ENCODE assay signal across 21 mouse cellular contexts in the genomic region with DNA sequence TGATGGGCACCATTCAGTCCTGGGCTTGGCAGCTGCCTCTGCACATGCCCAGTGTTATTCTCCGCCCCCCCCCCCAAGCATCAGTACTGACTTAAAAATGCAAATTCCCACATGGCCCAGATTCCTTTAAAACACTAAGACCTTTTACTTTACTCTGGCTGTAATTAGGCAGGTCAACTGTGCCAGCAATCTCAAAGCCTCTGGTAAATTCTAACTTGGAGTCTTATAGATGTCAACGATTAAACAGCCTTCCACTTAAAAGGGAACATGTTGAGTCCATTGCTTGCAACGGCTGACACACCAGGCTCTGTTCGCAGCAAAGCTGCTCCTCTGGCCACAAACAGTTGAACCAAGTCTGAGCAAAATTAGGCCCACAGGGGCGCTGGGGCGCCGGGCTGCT. TPM values are rescaled to one million over a fixed set of nuclear protein-coding genes. Genes with fewer than 3 reads are reported as not detected.
DNase-seq lines count a peak whose midpoint lies in the region; ATAC-seq lines count a peak whose summit lies in the region.
"Had no signal": no experiment of that assay in that cellular context is flagged by ENCODE, and none has a peak within 500 bp of the region (broad histone marks: within the 10 kb centered on the region; RNA-seq: fewer than 3 reads in every experiment).

No protein-coding gene starts in this region.

- H3K4me1 ChIP-seq in forebrain, embryonic 14.5 days (ENCODE audit: control insufficient read depth, insufficient read depth, low read length) = no peaks in the 10 kb centered on the region
- H3K4me1 ChIP-seq in forebrain, embryonic 15.5 days = no peaks in the 10 kb centered on the region
- H3K4me1 ChIP-seq in kidney, embryonic 14.5 days (ENCODE audit: control insufficient read depth, insufficient read depth, low read length) = peaks cover 4% of the 10 kb centered on the region; the same call in 1 of the 2 replicates
- H3K4me1 ChIP-seq: hindbrain, embryonic 13.5 days had no signal

- peaks cover 31% of the 10 kb centered on the region for H3K36me3 ChIP-seq in forebrain, embryonic 14.5 days (ENCODE audit: control insufficient read depth, insufficient read depth, low read length)
- H3K36me3 ChIP-seq in forebrain, embryonic 15.5 days = peaks cover 48% of the 10 kb centered on the region
- peaks cover 46% of the 10 kb centered on the region for H3K36me3 ChIP-seq in kidney, embryonic 14.5 days (ENCODE audit: control insufficient read depth, insufficient read depth, low read length)

- no peak overlapping the region for H3K4me2 ChIP-seq in forebrain, embryonic 14.5 days (ENCODE audit: low read length)
- no peak overlapping the region for H3K4me2 ChIP-seq in forebrain, embryonic 15.5 days (replicated peaks)
- H3K4me2 ChIP-seq in kidney, embryonic 14.5 days (replicated peaks; ENCODE audit: low read depth, low read length) = no peak overlapping the region
- H3K4me2 ChIP-seq: heart, embryonic 11.5 days; heart, embryonic 15.5 days; hindbrain, embryonic 13.5 days had no signal

- no peak for ATAC-seq in forebrain, embryonic 14.5 days
- ATAC-seq in forebrain, embryonic 15.5 days (replicated peaks) = no peak
- no peak for ATAC-seq in kidney, embryonic 14.5 days (ENCODE audit: low FRiP score, low TSS enrichment)
- no peak for ATAC-seq in CD4-positive, CD25-positive, alpha-beta regulatory T cell, adult 4 months
- ATAC-seq: activated CD4-positive, CD25-positive, alpha-beta regulatory T cell, adult 4 months; hindbrain, postnatal 0 days; Patski had no signal

- no peak overlapping the region for H3K9ac ChIP-seq in forebrain, embryonic 14.5 days (ENCODE audit: low read length)
- H3K9ac ChIP-seq in forebrain, embryonic 15.5 days (replicated peaks) = no peak overlapping the region
- H3K9ac ChIP-seq in kidney, embryonic 14.5 days (ENCODE audit: low read depth, low read length) = no peak overlapping the region
- H3K9ac ChIP-seq: heart, embryonic 15.5 days; hindbrain, embryonic 13.5 days had no signal

- no peak overlapping the region for H3K4me3 ChIP-seq in forebrain, embryonic 14.5 days (ENCODE audit: low read depth, low read length)
- no peak overlapping the region for H3K4me3 ChIP-seq in forebrain, embryonic 15.5 days
- H3K4me3 ChIP-seq in kidney, embryonic 14.5 days (ENCODE audit: low read length) = no peak overlapping the region
- H3K4me3 ChIP-seq: embryonic facial prominence, embryonic 10.5 days; heart, embryonic 15.5 days; hindbrain, embryonic 13.5 days had no signal

- DNase-seq in forebrain, embryonic 14.5 days (ENCODE audit: low spot score) = peak; percentile 13
- peak; percentile 23 for DNase-seq in kidney, adult 18-20 months
- peak; percentile 53 for DNase-seq in kidney, adult 9 months
- DNase-seq in heart, adult 8-10 months (ENCODE audit: low spot score) = no peak
- DNase-seq: adrenal gland, postnatal 25 days; B cell, adult 2 months; cerebellum, adult 2 months; cerebellum, postnatal 10 days; gastrocnemius, postnatal 36 days; heart, adult 11 months; heart, postnatal 14 days had no signal

- no peaks in the 10 kb centered on the region for H3K9me3 ChIP-seq in forebrain, embryonic 14.5 days (replicated peaks; ENCODE audit: control insufficient read depth, low read length)
- H3K9me3 ChIP-seq in forebrain, embryonic 15.5 days = no peaks in the 10 kb centered on the region
- no peaks in the 10 kb centered on the region for H3K9me3 ChIP-seq in kidney, embryonic 14.5 days (ENCODE audit: control insufficient read depth, low read length)
- H3K9me3 ChIP-seq: embryonic facial prominence, embryonic 10.5 days; heart, embryonic 15.5 days; hindbrain, embryonic 13.5 days had no signal

- 84% methylated on average over 7 of the region's 7 CpGs for WGBS in forebrain, embryonic 14.5 days
- 71% methylated on average over 7 of the region's 7 CpGs for WGBS in forebrain, embryonic 15.5 days
- WGBS in kidney, embryonic 14.5 days = 85% methylated on average over 7 of the region's 7 CpGs

- H3K27me3 ChIP-seq in forebrain, embryonic 14.5 days (replicated peaks; ENCODE audit: control insufficient read depth, insufficient read depth, low read length) = no peaks in the 10 kb centered on the region
- H3K27me3 ChIP-seq in forebrain, embryonic 15.5 days = no peaks in the 10 kb centered on the region
- no peaks in the 10 kb centered on the region for H3K27me3 ChIP-seq in kidney, embryonic 14.5 days (ENCODE audit: control insufficient read depth, insufficient read depth, low read length)
- H3K27me3 ChIP-seq: heart, embryonic 15.5 days; hindbrain, embryonic 13.5 days; Patski had no signal

- H3K27ac ChIP-seq in forebrain, embryonic 14.5 days (ENCODE audit: low read depth, low read length) = no peak overlapping the region
- H3K27ac ChIP-seq in forebrain, embryonic 15.5 days (replicated peaks) = no peak overlapping the region
- H3K27ac ChIP-seq in kidney, embryonic 14.5 days (ENCODE audit: low read depth, low read length) = no peak overlapping the region
- H3K27ac ChIP-seq: embryonic facial prominence, embryonic 10.5 days; heart, embryonic 15.5 days; hindbrain, embryonic 13.5 days; hindbrain, postnatal 0 days had no signal

RNA-seq across cellular contexts. Expression of a gene that starts 49.9 kb away (rescaled TPM):
- polyA plus RNA-seq in forebrain, embryonic 14.5 days (2014; fragmentation: Nextera tagmentation; extraction: Ambion mirVana) = 18.7 and 27.1 TPM in 2 replicates
- polyA plus RNA-seq in forebrain, embryonic 15.5 days (2015; fragmentation: Nextera tagmentation; extraction: Ambion mirVana) = 38.8 and 39.8 TPM in 2 replicates
- polyA plus RNA-seq in kidney, embryonic 14.5 days (2014; fragmentation: Nextera tagmentation; extraction: Ambion mirVana) = 8.7 and 12.5 TPM in 2 replicates
- 10 to 100 TPM; 53.8 to 62.3 (median 59.7) TPM for total RNA-seq in heart, adult 8-10 months (2022)
- polyA plus RNA-seq in CD4-positive, CD25-positive, alpha-beta regulatory T cell, adult 4 months (2017; shearing (Covaris generic)) = 10 to 100 TPM; 11.0 to 25.8 TPM

RNA-seq across cellular contexts. Expression of a gene that starts 50.0 kb away (rescaled TPM):
- 60.1 and 67.6 TPM in 2 replicates for polyA plus RNA-seq in forebrain, embryonic 14.5 days (2014; fragmentation: Nextera tagmentation; extraction: Ambion mirVana)
- polyA plus RNA-seq in forebrain, embryonic 15.5 days (2015; fragmentation: Nextera tagmentation; extraction: Ambion mirVana) = 84.2 and 85.9 TPM in 2 replicates
- polyA plus RNA-seq in kidney, embryonic 14.5 days (2014; fragmentation: Nextera tagmentation; extraction: Ambion mirVana) = 48.7 and 52.7 TPM in 2 replicates
- total RNA-seq in heart, adult 8-10 months (2022) = 10 to 100 TPM; 20.1 to 28.3 (median 24.1) TPM
- polyA plus RNA-seq in CD4-positive, CD25-positive, alpha-beta regulatory T cell, adult 4 months (2017; shearing (Covaris generic)) = 100 to 1,000 TPM in 1 of 2 experiments, 10 to 100 TPM in 1; 86.1 to 107 TPM
